Comparison of ENCODE assay signal across 27 mouse cellular contexts in genomic region chr7:126353251-126353993, GRCm38 (mm10).
"Had no signal": no experiment of that assay in that cellular context is flagged by ENCODE, and none has a peak within 500 bp of the region (broad histone marks: within the 10 kb centered on the region; RNA-seq: fewer than 3 reads in every experiment).

No protein-coding gene starts in this region.

- H3K9ac ChIP-seq: heart, embryonic 13.5 days; heart, embryonic 15.5 days; hindbrain, embryonic 12.5 days; hindbrain, embryonic 14.5 days; kidney, embryonic 15.5 days; limb, embryonic 13.5 days; limb, embryonic 15.5 days; liver, embryonic 14.5 days had no signal

- H3K4me2 ChIP-seq: heart, embryonic 11.5 days; heart, embryonic 13.5 days; heart, embryonic 15.5 days; hindbrain, embryonic 12.5 days; hindbrain, embryonic 14.5 days; kidney, embryonic 15.5 days; limb, embryonic 13.5 days; limb, embryonic 15.5 days had no signal

- DNase-seq: gastrocnemius, postnatal 14 days; gastrocnemius, postnatal 36 days; heart, adult 11 months; heart, adult 2 months; heart, postnatal 14 days; heart, postnatal 36 days; kidney, adult 11 months; kidney, adult 2 months; kidney, adult 9 months; kidney, postnatal 14 days; kidney, postnatal 36 days; layer of hippocampus, adult 9-11 months; layer of hippocampus, postnatal 36 days; left cerebral cortex, postnatal 4 days had no signal

- H3K27me3 ChIP-seq: heart, embryonic 15.5 days; hindbrain, embryonic 12.5 days; limb, embryonic 15.5 days had no signal

- ATAC-seq: hindbrain, embryonic 16.5 days; intestine, embryonic 16.5 days had no signal

- H3K9me3 ChIP-seq: heart, embryonic 13.5 days; heart, embryonic 15.5 days; hindbrain, embryonic 10.5 days; hindbrain, embryonic 12.5 days; kidney, embryonic 15.5 days; limb, embryonic 13.5 days; limb, embryonic 15.5 days had no signal

- H3K27ac ChIP-seq: heart, adult 2 months; heart, embryonic 13.5 days; heart, embryonic 15.5 days; hindbrain, embryonic 10.5 days; hindbrain, embryonic 12.5 days; hindbrain, embryonic 14.5 days; kidney, embryonic 15.5 days; kidney, postnatal 0 days; limb, embryonic 13.5 days; limb, embryonic 15.5 days; liver, embryonic 14.5 days had no signal

- H3K4me1 ChIP-seq: limb, embryonic 13.5 days; limb, embryonic 15.5 days had no signal

- H3K36me3 ChIP-seq: heart, embryonic 13.5 days; heart, embryonic 15.5 days; hindbrain, embryonic 10.5 days; hindbrain, embryonic 12.5 days; kidney, embryonic 15.5 days; limb, embryonic 13.5 days; limb, embryonic 15.5 days had no signal

- H3K4me3 ChIP-seq: heart, adult 2 months; heart, embryonic 13.5 days; heart, embryonic 15.5 days; hindbrain, embryonic 10.5 days; hindbrain, embryonic 12.5 days; kidney, embryonic 15.5 days; limb, embryonic 13.5 days; limb, embryonic 15.5 days had no signal
